Mouse (Mus musculus) liver, postnatal 0 days (tissue): Measurements from ENCODE around the gene Lsr. TPM values are rescaled to one million over a fixed set of nuclear protein-coding genes. Genes with fewer than 3 reads are reported as not detected.
"Not testable (repeated sequence)": the region's sequence is repeated elsewhere in the genome, so short reads cannot be mapped to it uniquely, and the experiment has no call there.

Source experiments
- ATAC-seq: fragments of 200-750 bp; cut with Nextera tagmentation; 2 replicates; pipeline ENCODE4 v1.8.0; 2017; ENCODE audit warnings: mild to moderate bottlenecking, moderate library complexity
- DNase-seq: peaks from one replicate; pipeline ENCODE4 v3.0.0-alpha.2; 2016
- H3K27ac ChIP-seq: fragments of 300-500 bp; sonication (generic); 2 replicates; pipeline ENCODE4 v1.5.1; 2014; ENCODE audit warnings: antibody characterized with exemption, moderate library complexity, mild to moderate bottlenecking, low read depth
- H3K27me3 ChIP-seq: fragments of 300-500 bp; sonication (generic); 2 replicates; pipeline ENCODE4 v1.6.1; 2014; ENCODE audit warnings: low read length, control low read depth, mixed read lengths; ENCODE audit not compliant: insufficient read depth
- H3K36me3 ChIP-seq: fragments of 300-500 bp; sonication (generic); replicated peaks from 2 replicates; pipeline ENCODE4 v1.6.1; 2014; ENCODE audit warnings: mild to moderate bottlenecking, control low read depth, low read length, moderate library complexity, mixed read lengths; ENCODE audit not compliant: insufficient read depth
- H3K4me1 ChIP-seq: fragments of 300-500 bp; sonication (generic); 2 replicates; pipeline ENCODE4 v1.6.1; 2014; ENCODE audit warnings: antibody characterized with exemption, mild to moderate bottlenecking, control low read depth; ENCODE audit not compliant: insufficient read depth
- H3K4me2 ChIP-seq: fragments of 300-500 bp; sonication (generic); 2 replicates; pipeline ENCODE4 v1.6.1; 2014; ENCODE audit warnings: low read depth, mild to moderate bottlenecking, low read length, moderate library complexity, mixed read lengths
- H3K4me3 ChIP-seq: fragments of 300-500 bp; sonication (generic); 2 replicates; pipeline ENCODE4 v1.5.1; 2014; ENCODE audit warnings: low read depth, low read length
- H3K9ac ChIP-seq: fragments of 300-500 bp; sonication (generic); replicated peaks from 2 replicates; pipeline ENCODE4 v1.6.1; 2014; ENCODE audit warnings: mild to moderate bottlenecking, moderate library complexity
- H3K9me3 ChIP-seq: fragments of 300-500 bp; sonication (generic); 2 replicates; pipeline ENCODE4 v1.6.1; 2016; ENCODE audit warnings: mild to moderate bottlenecking, control low read depth, low read length, mixed read lengths
- CTCF ChIP-seq: sonication (generic); IDR thresholded peaks from 2 replicates; pipeline ENCODE4 v1.5.1; 2016; ENCODE audit warnings: antibody characterized with exemption, low read depth
- EP300 ChIP-seq: IDR thresholded peaks from 2 replicates; pipeline ENCODE4 v1.6.1; 2016; ENCODE audit warnings: antibody characterized with exemption, low read depth, mild to moderate bottlenecking
- WGBS: fragments of 180-500 bp; shearing (Covaris S2); extraction: QIAGEN DNeasy Blood & Tissue Kit; methylation state at CpG from one replicate; pipeline ENCODE4 v1.1.7; 2014; ENCODE audit not compliant: insufficient replicate concordance; 5-methylcytosine and 5-hydroxymethylcytosine counted together
- polyA plus RNA-seq: library from polyadenylated mRNA; unstranded; fragments of >200 nt; fragmentation: Nextera tagmentation; extraction: Ambion mirVana; gene quantifications from 2 replicates; pipeline ENCODE4 v1.2.1, GENCODE M21; 2015

Gene Lsr
- polyA plus RNA-seq, 1 experiment from 2014 or later = 28.2 TPM

DNA sequence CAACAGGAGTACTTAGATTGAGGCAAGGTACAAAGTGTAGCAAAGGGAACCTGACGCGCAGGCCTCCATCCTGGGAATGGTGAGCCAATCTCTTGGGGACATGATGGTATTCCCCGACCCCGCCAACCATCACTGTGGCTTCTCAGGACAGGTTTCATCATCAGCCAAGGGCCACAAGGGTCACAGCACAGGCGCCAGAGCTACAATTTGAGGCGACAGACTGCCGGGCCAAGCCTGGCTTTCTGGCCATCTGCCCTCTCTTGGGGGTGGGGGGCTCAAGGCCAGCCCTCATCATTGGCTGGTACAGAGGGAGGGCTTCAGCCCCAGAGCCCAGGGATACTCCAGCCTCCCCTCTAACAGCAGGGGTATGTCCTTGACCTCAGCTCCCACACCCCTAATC lies 27.8 kb downstream of the Lsr start:
- H3K36me3 ChIP-seq, H3K27me3 ChIP-seq, H3K9me3 ChIP-seq, H3K4me3 ChIP-seq, H3K9ac ChIP-seq, H3K4me2 ChIP-seq, H3K4me1 ChIP-seq: not testable (repeated sequence)
- DNase-seq (peak; percentile 63), ATAC-seq (peak; percentile 65)
- 70% methylated on average over 7 of the region's 7 CpGs for WGBS
- TF ChIP-seq EP300 = peak; percentile 34; the same call in 1 of the 2 replicates
- peak overlapping the region; percentile 18; the same call in 1 of the 2 replicates for H3K27ac ChIP-seq

GRCm38 (mm10) chr7:30944706-30945105 lies 28.6 kb downstream of the Lsr start:
- not testable (repeated sequence) for H3K36me3 ChIP-seq, ATAC-seq, H3K4me2 ChIP-seq, H3K4me3 ChIP-seq, H3K4me1 ChIP-seq, H3K9me3 ChIP-seq, DNase-seq, H3K9ac ChIP-seq, H3K27me3 ChIP-seq, H3K27ac ChIP-seq
- 55% methylated on average over 2 of the region's 2 CpGs for WGBS

DNA sequence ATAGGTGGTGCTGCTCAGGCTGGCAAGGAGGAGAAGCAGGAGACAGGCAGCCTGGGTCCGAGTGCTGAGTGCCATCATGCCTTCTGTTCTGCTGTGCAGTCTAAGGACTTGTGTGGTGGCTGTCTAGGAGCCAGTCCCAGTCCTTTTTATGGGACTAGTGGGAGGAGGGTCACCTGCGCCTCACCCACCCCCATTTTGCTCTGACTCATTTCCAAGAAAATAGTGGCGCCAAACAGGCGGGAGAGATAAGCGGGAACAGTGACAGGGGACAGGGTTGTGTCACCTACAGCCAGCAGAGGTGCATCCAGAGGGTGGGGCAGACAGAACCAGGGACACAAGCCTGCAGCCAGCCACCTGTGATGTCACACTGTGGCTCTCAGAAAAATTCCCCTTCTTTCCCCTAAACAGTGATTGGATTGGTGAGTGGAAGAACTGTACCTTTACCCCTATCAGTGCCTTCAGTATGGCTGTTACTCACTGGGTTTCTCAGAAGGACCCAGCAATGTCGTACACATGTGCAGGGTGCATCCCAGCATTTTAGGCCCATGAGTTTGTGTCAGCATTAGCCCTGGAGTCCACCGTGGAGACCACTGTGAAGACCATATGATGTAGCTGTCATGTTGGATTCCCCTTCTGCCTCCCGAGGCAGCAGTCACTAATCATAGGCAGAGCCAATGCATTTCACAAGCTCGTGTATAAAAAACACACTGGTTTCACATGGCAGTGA lies 29.2 kb downstream of the Lsr start, which contains the start of gene Hamp:
Gene Hamp, minus strand, starts transcription at position 124 of the 727 bp plus-strand sequence.
- no peak for DNase-seq
- Histone ChIP-seq H3K4me1 (no peaks in the 10 kb centered on the region), H3K9ac (no peak within 1 kb of the TSS), H3K9me3 (no peaks in the 10 kb centered on the region), H3K4me2 (0 out of 2 replicates have a peak within 1 kb of the TSS, but pooled peaks have one; percentile 29), H3K27me3 (no peaks in the 10 kb centered on the region), H3K36me3 (peaks cover 4% of the 10 kb centered on the region; the same call in 1 of the 2 replicates), H3K27ac (no peak within 1 kb of the TSS), H3K4me3 (no peak within 1 kb of the TSS)
- peak; percentile 68 for ATAC-seq
- 64% methylated on average over 9 of the region's 9 CpGs for WGBS
- peak; percentile 82 for TF ChIP-seq EP300
- no peak for TF ChIP-seq CTCF

GRCm38 (mm10) chr7:30942365-30942764 lies 30.9 kb downstream of the Lsr start:
- not testable (repeated sequence) for H3K4me3 ChIP-seq, H3K27me3 ChIP-seq, H3K36me3 ChIP-seq, H3K4me1 ChIP-seq, H3K27ac ChIP-seq, H3K4me2 ChIP-seq, DNase-seq, H3K9me3 ChIP-seq, H3K9ac ChIP-seq, ATAC-seq
- WGBS = 36% methylated on average over 3 of the region's 3 CpGs

DNA sequence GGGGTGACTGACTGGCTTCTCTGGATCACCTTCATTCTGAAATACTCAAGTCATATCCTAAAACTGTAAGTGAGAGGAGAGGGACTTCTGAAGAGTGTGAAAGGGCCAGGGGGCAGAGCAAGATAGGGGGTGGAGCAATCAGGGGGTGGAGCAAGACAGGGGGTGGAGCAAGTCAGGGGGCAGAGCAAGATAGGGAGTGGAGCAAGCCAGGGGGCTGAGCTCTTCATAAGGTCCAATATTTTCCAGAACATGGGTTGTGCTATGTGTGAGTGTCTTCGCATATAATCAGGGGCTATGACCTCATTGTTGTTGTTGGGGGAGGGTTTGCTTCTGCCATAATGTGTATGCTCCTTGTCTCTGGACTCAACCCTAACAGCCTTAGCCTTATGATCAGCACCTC lies 33.2 kb downstream of the Lsr start:
- H3K27me3 ChIP-seq, ATAC-seq, DNase-seq, H3K9ac ChIP-seq, H3K4me3 ChIP-seq, H3K4me1 ChIP-seq, H3K36me3 ChIP-seq, H3K4me2 ChIP-seq, H3K27ac ChIP-seq, H3K9me3 ChIP-seq: not testable (repeated sequence)
- WGBS = 94% methylated on average over 1 of the region's 1 CpGs

GRCm38 (mm10) chr7:30935422-30936099 lies 37.7 kb downstream of the Lsr start:
- H3K27me3 ChIP-seq, H3K9me3 ChIP-seq, DNase-seq, H3K27ac ChIP-seq, H3K4me3 ChIP-seq, H3K4me2 ChIP-seq, H3K9ac ChIP-seq, H3K4me1 ChIP-seq, H3K36me3 ChIP-seq, ATAC-seq: not testable (repeated sequence)
- WGBS = 51% methylated on average over 6 of the region's 6 CpGs

- not testable (repeated sequence) for H3K4me1 ChIP-seq, H3K4me2 ChIP-seq, DNase-seq, H3K4me3 ChIP-seq, H3K27me3 ChIP-seq, H3K9ac ChIP-seq, H3K9me3 ChIP-seq, H3K27ac ChIP-seq, H3K36me3 ChIP-seq, ATAC-seq
- WGBS = 78% methylated on average over 2 of the region's 2 CpGs
Measured at GRCm38 (mm10) chr7:30924581-30924980, 48.7 kb downstream of the Lsr start, which contains the start of gene Hamp2. Gene Hamp2 (minus strand): TSS chr7:30924681.
